Mouse (Mus musculus) brain, adult 10 weeks (tissue): Measurements from ENCODE around the gene H2al2a. TPM values are rescaled to one million over a fixed set of nuclear protein-coding genes. Genes with fewer than 3 reads are reported as not detected.

ENCODE experiments used
- polyA plus RNA-seq: library from polyadenylated mRNA; stranded (reverse); fragments of 350-450 nt; fragmentation: Illumina TruSeq; extraction: RNeasy Lipid Tissue Mini Kit (QIAGEN cat#74804); gene quantifications from one replicate; pipeline ENCODE4 v1.2.3, GENCODE M21; 2015; ENCODE audit warnings: low read depth, low replicate concordance

H2al2a gene
- polyA plus RNA-seq: not detected

GRCm38 (mm10) chr2:17996858-17997257, at the start of gene H2al2a:
TSS of gene H2al2a (minus strand) at chr2:17996958.

GRCm38 (mm10) chr2:18037491-18037890, 40.7 kb upstream of the H2al2a start, which contains the start of gene A930004D18Rik:
TSS of gene A930004D18Rik (minus strand) at chr2:18037737.

Other genes starting within 250 kb of the H2al2a start
- gene A930004D18Rik, start 40.8 kb upstream of the H2al2a start, polyA plus RNA-seq: 2.2 TPM
- 5.4 TPM for gene Skida1, start 52.1 kb upstream of the H2al2a start, polyA plus RNA-seq
- gene Mllt10, start 58.3 kb upstream of the H2al2a start, polyA plus RNA-seq: 25.8 TPM